Mouse (Mus musculus) thymus, adult 2 months (tissue): ENCODE results near the gene Ubald2.

Experiments
- CTCF ChIP-seq: fragments of 200-500 bp; IDR thresholded peaks from 2 replicates; pipeline ENCODE4 v1.5.1; 2012; ENCODE audit warnings: mild to moderate bottlenecking, control low read depth, low read length, moderate library complexity, borderline replicate concordance; ENCODE audit not compliant: control insufficient read depth, poor library complexity, insufficient read depth; ENCODE audit errors: extremely low read depth
- POLR2A ChIP-seq: fragments of 200-500 bp; IDR thresholded peaks from 2 replicates; pipeline ENCODE4 v1.6.1; 2012; ENCODE audit warnings: mild to moderate bottlenecking, low read length, control low read depth, moderate library complexity; ENCODE audit not compliant: control insufficient read depth, poor library complexity, insufficient read depth; ENCODE audit errors: extremely low read depth

DNA sequence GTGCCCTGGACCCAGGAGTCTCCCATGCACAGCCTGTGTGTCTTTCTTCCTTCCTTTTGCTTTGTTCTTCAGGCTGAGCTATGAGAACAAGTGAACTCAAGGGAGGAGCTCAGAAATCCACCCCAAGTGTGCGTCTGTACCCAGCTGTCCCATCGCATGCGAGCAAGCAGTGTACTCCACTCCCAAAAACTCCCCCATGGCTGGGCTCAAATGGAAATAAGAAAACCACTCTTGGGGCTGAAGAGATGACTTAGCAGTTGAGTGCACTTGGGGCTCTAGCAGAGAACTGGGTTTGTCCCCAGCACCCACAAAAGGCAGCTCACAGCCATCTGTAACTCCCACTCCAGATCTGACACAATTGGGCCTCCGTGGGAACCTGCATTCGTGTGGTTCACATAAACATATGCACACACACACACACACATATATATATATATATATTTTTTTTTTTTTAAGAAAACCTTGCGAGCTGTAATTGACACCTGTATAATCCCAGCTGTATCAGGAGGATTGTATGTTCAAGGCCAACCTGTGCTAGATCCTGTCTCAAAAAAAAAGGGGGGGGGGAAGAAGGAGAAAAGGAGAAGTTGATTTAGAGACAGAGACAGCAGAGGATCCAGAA lies 14.9 kb upstream of the Ubald2 start:
- no peak for TF ChIP-seq CTCF
- TF ChIP-seq POLR2A = no peak
